Mouse (Mus musculus) thymus, postnatal 36 days (tissue): ENCODE data around the gene Magi1.

Source experiments
- DNase-seq, 2 experiments: peaks; one replicate each; pipeline ENCODE4 v3.0.0; 2022; ENCODE audit warnings: mixed read lengths in 2 of 2

The Magi1 gene

GRCm38 (mm10) chr6:94256982-94257830 lies 26.5 kb downstream of the Magi1 start:
- DNase-seq: no peak

GRCm38 (mm10) chr6:94253943-94254342 lies 29.8 kb downstream of the Magi1 start:
- DNase-seq: no peak

GRCm38 (mm10) chr6:94251358-94251945 lies 32.3 kb downstream of the Magi1 start:
- DNase-seq: no peak

GRCm38 (mm10) chr6:94249286-94249790 lies 34.4 kb downstream of the Magi1 start:
- DNase-seq: no peak

GRCm38 (mm10) chr6:94241251-94241650 lies 42.5 kb downstream of the Magi1 start:
- DNase-seq: no peak

GRCm38 (mm10) chr6:94238643-94239042 lies 45.1 kb downstream of the Magi1 start:
- no peak for DNase-seq

- no peak for DNase-seq
Observed at GRCm38 (mm10) chr6:94236899-94237298, 46.8 kb downstream of the Magi1 start.

GRCm38 (mm10) chr6:94232243-94232785 lies 51.4 kb downstream of the Magi1 start:
- no peak for DNase-seq

- DNase-seq: no peak
Observed at GRCm38 (mm10) chr6:94231831-94232230, 51.9 kb downstream of the Magi1 start.

GRCm38 (mm10) chr6:94231367-94231766 lies 52.4 kb downstream of the Magi1 start:
- DNase-seq: no peak

GRCm38 (mm10) chr6:94230918-94231317 lies 52.8 kb downstream of the Magi1 start:
- DNase-seq: no peak

GRCm38 (mm10) chr6:94230129-94230528 lies 53.6 kb downstream of the Magi1 start:
- DNase-seq: no peak

GRCm38 (mm10) chr6:94226262-94226661 lies 57.5 kb downstream of the Magi1 start:
- no peak for DNase-seq

- no peak for DNase-seq
Observed at GRCm38 (mm10) chr6:94225832-94226231, 57.9 kb downstream of the Magi1 start.

GRCm38 (mm10) chr6:94225091-94225490 lies 58.6 kb downstream of the Magi1 start:
- no peak for DNase-seq

GRCm38 (mm10) chr6:94222253-94222652 lies 61.5 kb downstream of the Magi1 start:
- no peak for DNase-seq

GRCm38 (mm10) chr6:94221750-94222149 lies 62.0 kb downstream of the Magi1 start:
- DNase-seq: no peak

GRCm38 (mm10) chr6:94218076-94218475 lies 65.6 kb downstream of the Magi1 start:
- DNase-seq: no peak

GRCm38 (mm10) chr6:94215834-94216233 lies 67.9 kb downstream of the Magi1 start:
- DNase-seq: no peak

GRCm38 (mm10) chr6:94214895-94215538 lies 68.7 kb downstream of the Magi1 start:
- DNase-seq: no peak

GRCm38 (mm10) chr6:94205926-94206325 lies 77.8 kb downstream of the Magi1 start:
- DNase-seq: no peak

GRCm38 (mm10) chr6:94203642-94204145 lies 80.0 kb downstream of the Magi1 start:
- DNase-seq: no peak

GRCm38 (mm10) chr6:94201940-94202339 lies 81.8 kb downstream of the Magi1 start:
- DNase-seq: no peak
